16 mouse cellular contexts compared by ENCODE assay signal in genomic region chr11:112256326-112256725, GRCm38 (mm10).
DNase-seq lines count a peak whose midpoint lies in the region.
"Had no signal": no experiment of that assay in that cellular context is flagged by ENCODE, and none has a peak within 500 bp of the region (broad histone marks: within the 10 kb centered on the region; RNA-seq: fewer than 3 reads in every experiment).

No protein-coding gene starts in this region.

- DNase-seq in heart, adult 11 months, result peak; percentile 21
- DNase-seq in heart, adult 9 months (ENCODE audit: low spot score in 2 of 2), result no peak
- DNase-seq in fat pad, adult 2 months (ENCODE audit: extremely low read depth, low read depth, low spot score), result peak; percentile 54
- DNase-seq in gonadal fat pad, adult 2 months (ENCODE audit: low read depth), result peak; percentile 61
- DNase-seq in left cerebral cortex, postnatal 25 days (ENCODE audit: low spot score in 2 of 2), result no peak
- DNase-seq in right cerebral cortex, adult 2 months (ENCODE audit: low spot score in 2 of 2), result no peak
- DNase-seq: adrenal gland, adult 2 months; adrenal gland, adult 8-10 months; adrenal gland, postnatal 10 days; adrenal gland, postnatal 14 days; adrenal gland, postnatal 25 days; adrenal gland, postnatal 36 days; B cell, adult 2 months; cerebellum, adult 11 months; cerebellum, adult 11-12 months; cerebellum, adult 18-20 months had no signal

- intact Hi-C loops in left cerebral cortex, postnatal 25 days (cut with DNase I), result no loop called here

Comparison
In these comparisons a context has a peak if more than half of its experiments do, and no peak if none do; other contexts are left out.
1. DNase-seq: peak in heart, adult 11 months (single experiment), fat pad, adult 2 months (single experiment) and gonadal fat pad, adult 2 months (single experiment); none in heart, adult 9 months (0 of 2), left cerebral cortex, postnatal 25 days (0 of 2) and right cerebral cortex, adult 2 months (0 of 2).